Mouse (Mus musculus) E14TG2a.4 (cell line): ENCODE results near the gene Fosl1.

Experiments used
- CTCF ChIP-seq: conservative IDR thresholded peaks from 2 replicates; pipeline ENCODE4 v1.5.1; 2014; ENCODE audit warnings: low read length
- NANOG ChIP-seq: IDR thresholded peaks from 2 replicates; pipeline ENCODE4 v1.6.1; 2014; ENCODE audit warnings: borderline replicate concordance, low read length, mixed read lengths
- POU5F1 ChIP-seq: IDR thresholded peaks from 2 replicates; pipeline ENCODE4 v1.6.1; 2014; ENCODE audit warnings: low read length, borderline replicate concordance

- TF ChIP-seq CTCF = no peak
- TF ChIP-seq POU5F1 = no peak
- no peak for TF ChIP-seq NANOG
These were observed 10.5 kb downstream of the Fosl1 start, which contains the start of gene Ccdc85b for GRCm38 (mm10) chr19:5457746-5458442.
